Mouse (Mus musculus): ENCODE measurements around the gene Wdfy2. TPM values are rescaled to one million over a fixed set of nuclear protein-coding genes. Genes with fewer than 3 reads are reported as not detected.

The Wdfy2 gene
- polyA plus RNA-seq, 1 experiment = 4.4 TPM

GRCm38 (mm10) chr14:62907888-62908287, 70.4 kb downstream of the Wdfy2 start:
- Histone ChIP-seq H3K36me3 (ENCODE audit: control insufficient read depth, insufficient read depth) (no peaks in the 10 kb centered on the region), H3ac (ENCODE audit: control insufficient read depth, insufficient read length) (no peak overlapping the region), H3K27me3 (ENCODE audit: control insufficient read depth, insufficient read depth, insufficient read length) (no peaks in the 10 kb centered on the region), H3K79me2 (ENCODE audit: control insufficient read depth, insufficient read depth) (peaks cover 4% of the 10 kb centered on the region), H3K4me2 (ENCODE audit: low read depth) (no peak overlapping the region), H3K4me3 (no peak overlapping the region)
- TF ChIP-seq TCF12 (IDR thresholded peaks at IDR 0.05; ENCODE audit: insufficient read depth, poor library complexity, severe bottlenecking) (no peak), TCF3 (IDR thresholded peaks at IDR 0.05; ENCODE audit: insufficient read length, low read depth) (no peak), REST (IDR thresholded peaks at IDR 0.05; ENCODE audit: insufficient read depth, insufficient read length) (no peak), POLR2A (IDR thresholded peaks at IDR 0.05; ENCODE audit: insufficient read length, low read depth) (no peak), CEBPB (IDR thresholded peaks at IDR 0.05; ENCODE audit: insufficient read depth, poor library complexity, severe bottlenecking) (no peak), USF1 (IDR thresholded peaks at IDR 0.05; ENCODE audit: low read depth) (no peak), POLR2AphosphoS2 (IDR thresholded peaks at IDR 0.05; ENCODE audit: insufficient read length, low read depth) (no peak), E2F4 (IDR thresholded peaks at IDR 0.05; ENCODE audit: insufficient read depth) (no peak), MYOG (IDR thresholded peaks at IDR 0.05; ENCODE audit: control insufficient read depth in 1 of 3, insufficient read depth in 1 of 3, insufficient read length in 2 of 3, low read depth in 2 of 3) (no peak), MAX (IDR thresholded peaks at IDR 0.05; ENCODE audit: low read depth) (no peak), SRF (IDR thresholded peaks at IDR 0.05; ENCODE audit: control insufficient read depth, insufficient read length, low read depth) (no peak), MYOD1 (IDR thresholded peaks at IDR 0.05; ENCODE audit: control insufficient read depth in 1 of 3, insufficient read length in 2 of 3, low read depth in 2 of 3) (no peak)

GRCm38 (mm10) chr14:62908550-62908949, 71.1 kb downstream of the Wdfy2 start:
- Histone ChIP-seq H3K4me3 (no peak overlapping the region), H3K4me2 (ENCODE audit: low read depth) (no peak overlapping the region), H3ac (ENCODE audit: control insufficient read depth, insufficient read length) (no peak overlapping the region), H3K36me3 (ENCODE audit: control insufficient read depth, insufficient read depth) (no peaks in the 10 kb centered on the region), H3K27me3 (ENCODE audit: control insufficient read depth, insufficient read depth, insufficient read length) (no peaks in the 10 kb centered on the region), H3K79me2 (ENCODE audit: control insufficient read depth, insufficient read depth) (peaks cover 4% of the 10 kb centered on the region)
- TF ChIP-seq USF1 (IDR thresholded peaks at IDR 0.05; ENCODE audit: low read depth) (no peak), MAX (IDR thresholded peaks at IDR 0.05; ENCODE audit: low read depth) (no peak), TCF3 (IDR thresholded peaks at IDR 0.05; ENCODE audit: insufficient read length, low read depth) (no peak), POLR2AphosphoS2 (IDR thresholded peaks at IDR 0.05; ENCODE audit: insufficient read length, low read depth) (no peak), MYOD1 (IDR thresholded peaks at IDR 0.05; ENCODE audit: control insufficient read depth in 1 of 3, insufficient read length in 2 of 3, low read depth in 2 of 3) (no peak), TCF12 (IDR thresholded peaks at IDR 0.05; ENCODE audit: insufficient read depth, poor library complexity, severe bottlenecking) (no peak), SRF (IDR thresholded peaks at IDR 0.05; ENCODE audit: control insufficient read depth, insufficient read length, low read depth) (no peak), E2F4 (IDR thresholded peaks at IDR 0.05; ENCODE audit: insufficient read depth) (no peak), REST (IDR thresholded peaks at IDR 0.05; ENCODE audit: insufficient read depth, insufficient read length) (no peak), MYOG (IDR thresholded peaks at IDR 0.05; ENCODE audit: control insufficient read depth in 1 of 3, insufficient read depth in 1 of 3, insufficient read length in 2 of 3, low read depth in 2 of 3) (no peak)

GRCm38 (mm10) chr14:62910859-62911258, 73.4 kb downstream of the Wdfy2 start:
- H3K36me3 ChIP-seq (ENCODE audit: control insufficient read depth, insufficient read depth) = no peaks in the 10 kb centered on the region
- no peaks in the 10 kb centered on the region for H3K27me3 ChIP-seq (ENCODE audit: control insufficient read depth, insufficient read depth, insufficient read length)
- H3K4me3 ChIP-seq = no peak overlapping the region
- H3K79me2 ChIP-seq (ENCODE audit: control insufficient read depth, insufficient read depth) = peaks cover 7% of the 10 kb centered on the region
- no peak overlapping the region for H3ac ChIP-seq (ENCODE audit: control insufficient read depth, insufficient read length)
- TF ChIP-seq MYOG (IDR thresholded peaks at IDR 0.05; ENCODE audit: control insufficient read depth in 1 of 3, insufficient read depth in 1 of 3, insufficient read length in 2 of 3, low read depth in 2 of 3) (no peak), POLR2A (IDR thresholded peaks at IDR 0.05; ENCODE audit: insufficient read length, low read depth) (no peak), CEBPB (IDR thresholded peaks at IDR 0.05; ENCODE audit: insufficient read depth, poor library complexity, severe bottlenecking) (no peak), TCF12 (IDR thresholded peaks at IDR 0.05; ENCODE audit: insufficient read depth, poor library complexity, severe bottlenecking) (no peak), MAX (IDR thresholded peaks at IDR 0.05; ENCODE audit: low read depth) (no peak), USF1 (IDR thresholded peaks at IDR 0.05; ENCODE audit: low read depth) (no peak), SRF (IDR thresholded peaks at IDR 0.05; ENCODE audit: control insufficient read depth, insufficient read length, low read depth) (no peak), REST (IDR thresholded peaks at IDR 0.05; ENCODE audit: insufficient read depth, insufficient read length) (no peak), E2F4 (IDR thresholded peaks at IDR 0.05; ENCODE audit: insufficient read depth) (no peak), TCF3 (IDR thresholded peaks at IDR 0.05; ENCODE audit: insufficient read length, low read depth) (no peak), MYOD1 (IDR thresholded peaks at IDR 0.05; ENCODE audit: control insufficient read depth in 1 of 3, insufficient read length in 2 of 3, low read depth in 2 of 3) (no peak), POLR2AphosphoS2 (IDR thresholded peaks at IDR 0.05; ENCODE audit: insufficient read length, low read depth) (no peak)
- no peak overlapping the region for H3K4me2 ChIP-seq (ENCODE audit: low read depth)

GRCm38 (mm10) chr14:62915146-62915685, 77.7 kb downstream of the Wdfy2 start:
- H3ac ChIP-seq (ENCODE audit: control insufficient read depth, insufficient read length) = no peak overlapping the region
- no peak overlapping the region for H3K4me2 ChIP-seq (ENCODE audit: low read depth)
- peaks cover 10% of the 10 kb centered on the region for H3K79me2 ChIP-seq (ENCODE audit: control insufficient read depth, insufficient read depth)
- H3K4me3 ChIP-seq = no peak overlapping the region
- TF ChIP-seq POLR2A (IDR thresholded peaks at IDR 0.05; ENCODE audit: insufficient read length, low read depth) = no peak
- no peak for TF ChIP-seq REST (IDR thresholded peaks at IDR 0.05; ENCODE audit: insufficient read depth, insufficient read length)
- TF ChIP-seq MYOG (IDR thresholded peaks at IDR 0.05; ENCODE audit: control insufficient read depth in 1 of 3, insufficient read depth in 1 of 3, insufficient read length in 2 of 3, low read depth in 2 of 3) = no peak
- TF ChIP-seq TCF3 (IDR thresholded peaks at IDR 0.05; ENCODE audit: insufficient read length, low read depth) = no peak
- no peak for TF ChIP-seq SRF (IDR thresholded peaks at IDR 0.05; ENCODE audit: control insufficient read depth, insufficient read length, low read depth)
- no peak for TF ChIP-seq CEBPB (IDR thresholded peaks at IDR 0.05; ENCODE audit: insufficient read depth, poor library complexity, severe bottlenecking)
- TF ChIP-seq E2F4 (IDR thresholded peaks at IDR 0.05; ENCODE audit: insufficient read depth) = no peak
- TF ChIP-seq TCF12 (IDR thresholded peaks at IDR 0.05; ENCODE audit: insufficient read depth, poor library complexity, severe bottlenecking) = no peak
- no peak for TF ChIP-seq MYOD1 (IDR thresholded peaks at IDR 0.05; ENCODE audit: control insufficient read depth in 1 of 3, insufficient read length in 2 of 3, low read depth in 2 of 3)
- TF ChIP-seq POLR2AphosphoS2 (IDR thresholded peaks at IDR 0.05; ENCODE audit: insufficient read length, low read depth) = no peak
- no peaks in the 10 kb centered on the region for H3K27me3 ChIP-seq (ENCODE audit: control insufficient read depth, insufficient read depth, insufficient read length)
- H3K36me3 ChIP-seq (ENCODE audit: control insufficient read depth, insufficient read depth) = no peaks in the 10 kb centered on the region

Measured in myocyte (in vitro differentiated cells).